ENCODE assay signal across 8 mouse cellular contexts in genomic region chr7:132638446-132639087, GRCm38 (mm10). TPM values are rescaled to one million over a fixed set of nuclear protein-coding genes. Genes with fewer than 3 reads are reported as not detected.
A peak's percentile ranks its signal among the peaks of the same experiment; 100 is the strongest.
DNase-seq lines count a peak whose midpoint lies in the region; ATAC-seq lines count a peak whose summit lies in the region.

No protein-coding gene starts in this region.

- peak; percentile 58 to 71 for DNase-seq in left cerebral cortex, postnatal 14 days (ENCODE audit: low spot score in 2 of 2)
- DNase-seq in left cerebral cortex, adult 11 months (ENCODE audit: low spot score): no peak
- DNase-seq in adipocyte (ENCODE audit: low spot score) (peak; percentile 60), liver (peak; percentile 30)
- peak; percentile 50 for DNase-seq in embryo, embryonic 11.5 days (ENCODE audit: low read depth, low spot score)
- DNase-seq in naive thymus-derived CD4-positive, alpha-beta T cell, adult 2 months (ENCODE audit: low read depth): peak; percentile 64
- DNase-seq in right cerebral cortex, postnatal 36 days (ENCODE audit: low spot score in 2 of 2): no peak

- H3K4me3 ChIP-seq in hindbrain, embryonic 13.5 days: no peak overlapping the region

- intact Hi-C loops in left cerebral cortex, postnatal 14 days (cut with DNase I): no loop called here

- H3K27me3 ChIP-seq in hindbrain, embryonic 13.5 days: 0 out of 2 replicates have a peak, but pooled peaks cover 15% of the 10 kb centered on the region

- H3K27ac ChIP-seq in hindbrain, embryonic 13.5 days: no peak overlapping the region

- H3K36me3 ChIP-seq in hindbrain, embryonic 13.5 days: no peaks in the 10 kb centered on the region

- WGBS in hindbrain, embryonic 13.5 days: 64% methylated on average over 12 of the region's 12 CpGs

- peaks cover 33% of the 10 kb centered on the region for H3K4me1 ChIP-seq in hindbrain, embryonic 13.5 days (replicated peaks)

- no peak overlapping the region for H3K9ac ChIP-seq in hindbrain, embryonic 13.5 days

- no peak overlapping the region for H3K4me2 ChIP-seq in hindbrain, embryonic 13.5 days

- 0 out of 2 replicates have a peak, but pooled peaks have one; percentile 68 for ATAC-seq in hindbrain, embryonic 13.5 days (ENCODE audit: low FRiP score)

- H3K9me3 ChIP-seq in hindbrain, embryonic 13.5 days: no peaks in the 10 kb centered on the region

RNA-seq across cellular contexts. Expression of gene Lhpp, which starts 28.1 kb away (rescaled TPM):
- total RNA-seq in left cerebral cortex, postnatal 14 days (2021): 10 to 100 TPM; 20.5 to 21.8 TPM
- 30.7 and 30.9 TPM in 2 replicates for polyA plus RNA-seq in hindbrain, embryonic 13.5 days (2015; fragmentation: Nextera tagmentation; extraction: Ambion mirVana)

RNA-seq across cellular contexts. Expression of gene Nkx1-2, which starts 39.1 kb away (rescaled TPM):
- not detected for total RNA-seq in left cerebral cortex, postnatal 14 days (2021)
- polyA plus RNA-seq in hindbrain, embryonic 13.5 days (2015; fragmentation: Nextera tagmentation; extraction: Ambion mirVana): 0.62 and 0.80 TPM in 2 replicates

Comparison
In these comparisons a context has a peak if more than half of its experiments do, and no peak if none do; other contexts are left out.
1. DNase-seq: peak in left cerebral cortex, postnatal 14 days (2 of 2), adipocyte (single experiment), embryo, embryonic 11.5 days (single experiment), liver (single experiment) and naive thymus-derived CD4-positive, alpha-beta T cell, adult 2 months (single experiment); none in left cerebral cortex, adult 11 months (single experiment) and right cerebral cortex, postnatal 36 days (0 of 2).